Mouse (Mus musculus): ENCODE measurements around the gene Gm11060. TPM values are rescaled to one million over a fixed set of nuclear protein-coding genes. Genes with fewer than 3 reads are reported as not detected.

Gm11060 gene
- total and polyA plus RNA-seq, 3 experiments: not detected

GRCm38 (mm10) chr2:105126279-105126678 is 34.5 kb downstream of the Gm11060 start, which contains the start of gene Wt1:
Gene Wt1 (plus strand): TSS chr2:105126529.
- Histone ChIP-seq H3K36me3 (replicated peaks) (no peaks in the 10 kb centered on the region), H3K9me3 (replicated peaks) (peaks cover 20% of the 10 kb centered on the region), H3K4me1 (ENCODE audit: insufficient read depth, low read depth, low read length) (no peaks in the 10 kb centered on the region; the same call in 1 of the 2 replicates), H3K27me3 (ENCODE audit: insufficient read depth, low read length) (peaks cover 20% of the 10 kb centered on the region; the same call in 1 of the 2 replicates), H3K4me3 (ENCODE audit: low read depth, low read length) (no peak within 1 kb of the TSS; the same call in 1 of the 2 replicates)
- ATAC-seq (ENCODE audit: extremely low read depth, insufficient number of reproducible peaks, low FRiP score, poor library complexity, severe bottlenecking): no peak
- DNase-seq (ENCODE audit: low spot score): no peak
- TF ChIP-seq CTCF (IDR thresholded peaks at IDR 0.05; ENCODE audit: low read depth, low read length) (no peak), POLR2AphosphoS5 (IDR thresholded peaks at IDR 0.05; ENCODE audit: insufficient replicate concordance, low read depth, low read length) (no peak), GATA2 (IDR thresholded peaks at IDR 0.05; ENCODE audit: borderline replicate concordance, low read depth, low read length) (no peak), GATA1 (IDR thresholded peaks at IDR 0.05; ENCODE audit: borderline replicate concordance, low read length) (no peak), TAL1 (conservative IDR thresholded peaks at IDR 0.05; ENCODE audit: low read depth, low read length) (no peak)

DNA sequence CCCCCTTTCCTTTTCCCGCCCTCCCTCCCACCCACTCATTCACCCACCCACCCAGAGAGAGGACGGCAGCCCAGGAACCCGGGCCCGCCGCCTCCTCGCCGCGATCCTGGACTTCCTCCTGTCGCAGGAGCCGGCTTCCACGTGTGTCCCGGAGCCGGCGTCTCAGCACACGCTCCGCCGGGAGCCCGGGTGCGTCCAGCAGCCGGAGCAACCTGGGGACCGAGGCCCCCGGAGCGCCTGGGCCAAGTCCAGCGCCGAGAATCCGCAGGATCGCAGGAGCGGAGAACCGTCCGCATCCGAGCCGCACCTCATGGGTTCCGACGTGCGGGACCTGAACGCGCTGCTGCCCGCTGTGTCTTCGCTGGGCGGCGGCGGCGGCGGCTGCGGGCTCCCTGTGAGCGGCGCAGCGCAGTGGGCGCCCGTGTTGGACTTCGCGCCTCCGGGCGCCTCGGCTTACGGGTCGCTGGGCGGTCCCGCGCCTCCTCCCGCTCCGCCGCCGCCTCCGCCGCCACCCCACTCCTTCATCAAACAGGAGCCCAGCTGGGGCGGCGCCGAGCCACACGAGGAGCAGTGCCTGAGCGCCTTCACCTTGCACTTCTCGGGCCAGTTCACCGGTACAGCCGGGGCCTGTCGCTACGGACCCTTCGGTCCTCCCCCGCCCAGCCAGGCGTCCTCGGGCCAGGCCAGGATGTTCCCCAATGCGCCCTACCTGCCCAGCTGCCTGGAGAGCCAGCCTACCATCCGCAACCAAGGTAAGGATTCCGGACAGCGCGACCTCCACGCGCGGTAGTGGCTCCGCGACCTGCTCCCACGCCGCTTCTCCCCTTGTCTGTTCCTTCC is 35.1 kb downstream of the Gm11060 start:
- ATAC-seq (ENCODE audit: extremely low read depth, insufficient number of reproducible peaks, low FRiP score, poor library complexity, severe bottlenecking): no peak
- DNase-seq (ENCODE audit: low spot score): no peak
- Histone ChIP-seq H3K4me3 (ENCODE audit: low read depth, low read length) (no peak overlapping the region; the same call in 1 of the 2 replicates), H3K36me3 (replicated peaks) (no peaks in the 10 kb centered on the region), H3K9me3 (replicated peaks) (peaks cover 20% of the 10 kb centered on the region), H3K4me1 (ENCODE audit: insufficient read depth, low read depth, low read length) (no peaks in the 10 kb centered on the region; the same call in 1 of the 2 replicates), H3K27me3 (ENCODE audit: insufficient read depth, low read length) (peaks cover 20% of the 10 kb centered on the region; the same call in 1 of the 2 replicates)
- TF ChIP-seq TAL1 (conservative IDR thresholded peaks at IDR 0.05; ENCODE audit: low read depth, low read length) (no peak), CTCF (IDR thresholded peaks at IDR 0.05; ENCODE audit: low read depth, low read length) (no peak), GATA2 (IDR thresholded peaks at IDR 0.05; ENCODE audit: borderline replicate concordance, low read depth, low read length) (no peak), GATA1 (IDR thresholded peaks at IDR 0.05; ENCODE audit: borderline replicate concordance, low read length) (no peak), POLR2AphosphoS5 (IDR thresholded peaks at IDR 0.05; ENCODE audit: insufficient replicate concordance, low read depth, low read length) (no peak)

DNA sequence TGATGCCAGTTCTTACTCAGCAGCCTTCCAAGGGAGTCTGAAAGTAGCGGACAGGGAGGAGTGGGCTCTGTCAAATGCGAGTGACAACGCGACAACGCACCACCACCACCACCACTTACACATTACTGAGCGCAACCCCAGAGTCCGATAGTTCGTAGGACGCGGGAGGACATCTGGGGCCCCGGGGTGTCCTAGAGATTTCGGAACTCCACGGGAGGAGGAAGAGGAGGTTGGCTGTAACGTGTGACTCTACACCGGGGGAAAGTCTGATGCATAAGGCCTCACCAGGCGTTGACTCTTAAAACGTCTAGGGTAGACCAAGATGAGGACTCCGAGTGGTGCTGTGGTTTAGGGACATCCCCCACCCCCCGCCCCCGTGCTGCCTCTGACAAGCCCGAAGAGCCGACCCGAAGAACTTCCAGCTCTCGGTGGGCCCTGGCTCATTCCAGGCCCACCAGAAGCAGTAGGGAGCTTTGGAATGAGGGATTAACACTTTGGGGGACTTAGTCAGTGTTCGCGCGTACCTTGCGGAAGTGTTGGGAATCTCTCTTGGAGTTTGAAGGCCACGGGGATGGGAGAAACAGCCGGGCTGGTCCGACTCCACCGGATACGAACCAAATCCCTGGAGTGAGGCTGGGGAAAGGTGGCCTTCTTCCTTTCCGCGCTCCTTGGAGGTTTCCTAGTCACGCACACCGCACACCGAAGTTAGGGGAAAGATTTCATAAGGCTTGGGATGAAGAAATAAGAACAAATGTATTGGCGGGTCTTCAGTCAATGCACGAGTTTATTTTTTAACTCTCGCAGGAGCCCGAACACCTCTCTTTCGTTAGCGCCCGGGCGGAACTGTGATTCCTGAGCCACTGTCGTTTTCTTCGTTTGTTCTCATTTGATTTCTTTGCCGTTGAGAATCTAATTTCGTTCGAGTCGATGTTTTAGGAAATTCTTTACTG is 36.0 kb downstream of the Gm11060 start:
- Histone ChIP-seq H3K36me3 (replicated peaks) (no peaks in the 10 kb centered on the region), H3K4me3 (ENCODE audit: low read depth, low read length) (no peak overlapping the region; the same call in 1 of the 2 replicates), H3K9me3 (replicated peaks) (peaks cover 20% of the 10 kb centered on the region), H3K27me3 (ENCODE audit: insufficient read depth, low read length) (peaks cover 19% of the 10 kb centered on the region; the same call in 1 of the 2 replicates), H3K4me1 (ENCODE audit: insufficient read depth, low read depth, low read length) (no peaks in the 10 kb centered on the region; the same call in 1 of the 2 replicates)
- TF ChIP-seq POLR2AphosphoS5 (IDR thresholded peaks at IDR 0.05; ENCODE audit: insufficient replicate concordance, low read depth, low read length) (no peak), GATA2 (IDR thresholded peaks at IDR 0.05; ENCODE audit: borderline replicate concordance, low read depth, low read length) (no peak), CTCF (IDR thresholded peaks at IDR 0.05; ENCODE audit: low read depth, low read length) (no peak)
- ATAC-seq (ENCODE audit: extremely low read depth, insufficient number of reproducible peaks, low FRiP score, poor library complexity, severe bottlenecking) (no peak), DNase-seq (ENCODE audit: low spot score) (no peak)

DNA sequence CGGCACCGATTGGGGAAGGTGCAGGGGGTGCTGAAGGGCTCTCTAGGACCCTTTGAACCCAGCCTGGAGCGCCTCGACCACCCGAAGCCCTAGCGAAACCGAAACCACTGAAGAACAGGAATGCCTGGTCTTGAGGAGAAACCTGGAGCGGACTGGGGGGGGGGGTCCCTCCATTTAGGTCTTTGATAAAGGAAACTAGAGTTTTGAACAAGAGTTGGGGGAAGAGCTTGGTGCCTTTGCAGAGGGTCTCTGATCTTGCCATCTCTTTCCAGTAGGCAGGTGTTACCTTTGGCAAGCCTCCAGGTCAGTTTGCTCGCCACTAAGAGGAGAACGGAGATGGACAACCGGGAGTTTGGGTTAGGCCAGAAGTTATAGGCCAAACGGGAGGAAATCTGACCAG is 36.7 kb downstream of the Gm11060 start:
- Histone ChIP-seq H3K4me1 (ENCODE audit: insufficient read depth, low read depth, low read length) (no peaks in the 10 kb centered on the region; the same call in 1 of the 2 replicates), H3K36me3 (replicated peaks) (no peaks in the 10 kb centered on the region), H3K9me3 (replicated peaks) (peaks cover 20% of the 10 kb centered on the region), H3K4me3 (ENCODE audit: low read depth, low read length) (no peak overlapping the region), H3K27me3 (ENCODE audit: insufficient read depth, low read length) (peaks cover 19% of the 10 kb centered on the region; the same call in 1 of the 2 replicates)
- no peak for ATAC-seq (ENCODE audit: extremely low read depth, insufficient number of reproducible peaks, low FRiP score, poor library complexity, severe bottlenecking)
- no peak for DNase-seq (ENCODE audit: low spot score)
- TF ChIP-seq TAL1 (conservative IDR thresholded peaks at IDR 0.05; ENCODE audit: low read depth, low read length) (no peak), GATA1 (IDR thresholded peaks at IDR 0.05; ENCODE audit: borderline replicate concordance, low read length) (no peak), CTCF (IDR thresholded peaks at IDR 0.05; ENCODE audit: low read depth, low read length) (no peak)

- H3K4me3 ChIP-seq (ENCODE audit: low read depth, low read length): no peak overlapping the region
- H3K36me3 ChIP-seq (replicated peaks): no peaks in the 10 kb centered on the region
- H3K9me3 ChIP-seq (replicated peaks): peaks cover 20% of the 10 kb centered on the region
- no peak for ATAC-seq (ENCODE audit: extremely low read depth, insufficient number of reproducible peaks, low FRiP score, poor library complexity, severe bottlenecking)
- no peaks in the 10 kb centered on the region; the same call in 1 of the 2 replicates for H3K4me1 ChIP-seq (ENCODE audit: insufficient read depth, low read depth, low read length)
- no peak for DNase-seq (ENCODE audit: low spot score)
- TF ChIP-seq TAL1 (conservative IDR thresholded peaks at IDR 0.05; ENCODE audit: low read depth, low read length) (no peak), POLR2AphosphoS5 (IDR thresholded peaks at IDR 0.05; ENCODE audit: insufficient replicate concordance, low read depth, low read length) (no peak), GATA1 (IDR thresholded peaks at IDR 0.05; ENCODE audit: borderline replicate concordance, low read length) (no peak), GATA2 (IDR thresholded peaks at IDR 0.05; ENCODE audit: borderline replicate concordance, low read depth, low read length) (no peak), CTCF (IDR thresholded peaks at IDR 0.05; ENCODE audit: low read depth, low read length) (no peak)
- peaks cover 11% of the 10 kb centered on the region; the same call in 1 of the 2 replicates for H3K27me3 ChIP-seq (ENCODE audit: insufficient read depth, low read length)
Observed at GRCm38 (mm10) chr2:105130351-105131060, 38.7 kb downstream of the Gm11060 start.
